Mouse (Mus musculus) gastrocnemius, postnatal 4 days (tissue): ENCODE data around the gene Vps53. TPM values are rescaled to one million over a fixed set of nuclear protein-coding genes. Genes with fewer than 3 reads are reported as not detected.

Experiments used
- DNase-seq, 2 experiments: peaks; one replicate each; pipeline ENCODE4 v3.0.0; 2021 to 2022; ENCODE audit warnings: low spot score in 2 of 2, mixed read lengths in 2 of 2
- total RNA-seq, 2 experiments: library from RNA; stranded (reverse); gene quantifications; 2 replicates each; pipeline ENCODE4 v1.2.3; 2021

Vps53 gene
- total RNA-seq, 2 experiments from 2014 or later = 30.2 to 33.7 TPM

- no peak for DNase-seq
These were observed 9.2 kb downstream of the Vps53 start for GRCm38 (mm10) chr11:76170207-76170606.

- DNase-seq = no peak
These were observed 10.5 kb downstream of the Vps53 start for GRCm38 (mm10) chr11:76168976-76169375.

GRCm38 (mm10) chr11:76167079-76167765, 12.2 kb downstream of the Vps53 start:
- peak; percentile 44 to 66 for DNase-seq

- no peak for DNase-seq
These were observed 12.8 kb downstream of the Vps53 start for GRCm38 (mm10) chr11:76166657-76167056.

- no peak for DNase-seq
These were observed 19.2 kb downstream of the Vps53 start for GRCm38 (mm10) chr11:76160251-76160650.

- no peak for DNase-seq
These were observed 21.1 kb downstream of the Vps53 start for GRCm38 (mm10) chr11:76158375-76158774.

- no peak for DNase-seq
These were observed 24.6 kb downstream of the Vps53 start for GRCm38 (mm10) chr11:76154861-76155260.

GRCm38 (mm10) chr11:76154200-76154599, 25.2 kb downstream of the Vps53 start:
- DNase-seq = no peak

GRCm38 (mm10) chr11:76153236-76153951, 26.1 kb downstream of the Vps53 start:
- DNase-seq = no peak

- DNase-seq = no peak
These were observed 28.5 kb downstream of the Vps53 start for GRCm38 (mm10) chr11:76150980-76151379.

GRCm38 (mm10) chr11:76148055-76149008, 31.1 kb downstream of the Vps53 start:
- DNase-seq = no peak

- no peak for DNase-seq
These were observed 33.0 kb downstream of the Vps53 start for GRCm38 (mm10) chr11:76146187-76147010.

- no peak for DNase-seq
These were observed 34.3 kb downstream of the Vps53 start for GRCm38 (mm10) chr11:76145169-76145568.

- DNase-seq = no peak
These were observed 35.1 kb downstream of the Vps53 start for GRCm38 (mm10) chr11:76144386-76144785.

- DNase-seq = no peak
These were observed 41.5 kb downstream of the Vps53 start for GRCm38 (mm10) chr11:76137996-76138395.

- no peak for DNase-seq
These were observed 43.6 kb downstream of the Vps53 start for GRCm38 (mm10) chr11:76135641-76136437.

- no peak for DNase-seq
These were observed 48.6 kb downstream of the Vps53 start for GRCm38 (mm10) chr11:76130859-76131258.

- no peak for DNase-seq
These were observed 54.1 kb downstream of the Vps53 start for GRCm38 (mm10) chr11:76125386-76125785.

GRCm38 (mm10) chr11:76123517-76123916, 55.9 kb downstream of the Vps53 start:
- DNase-seq = no peak

GRCm38 (mm10) chr11:76122571-76122970, 56.9 kb downstream of the Vps53 start:
- DNase-seq = no peak
